Mouse (Mus musculus) small intestine, adult 2 months (tissue): Measurements from ENCODE around the gene Mapkapk3.

Experiments
- CTCF ChIP-seq: fragments of 200-500 bp; IDR thresholded peaks from 2 replicates; pipeline ENCODE4 v1.5.1; 2012; ENCODE audit warnings: low read depth, mild to moderate bottlenecking, control low read depth, inconsistent platforms, low read length, moderate library complexity, mixed read lengths; ENCODE audit not compliant: insufficient replicate concordance, insufficient read length; ENCODE audit errors: extremely low read depth
- POLR2A ChIP-seq: fragments of 200-500 bp; IDR thresholded peaks from 2 replicates; pipeline ENCODE4 v1.6.1; 2012; ENCODE audit warnings: low read depth, mild to moderate bottlenecking, control low read depth, inconsistent platforms, low read length, moderate library complexity

DNA sequence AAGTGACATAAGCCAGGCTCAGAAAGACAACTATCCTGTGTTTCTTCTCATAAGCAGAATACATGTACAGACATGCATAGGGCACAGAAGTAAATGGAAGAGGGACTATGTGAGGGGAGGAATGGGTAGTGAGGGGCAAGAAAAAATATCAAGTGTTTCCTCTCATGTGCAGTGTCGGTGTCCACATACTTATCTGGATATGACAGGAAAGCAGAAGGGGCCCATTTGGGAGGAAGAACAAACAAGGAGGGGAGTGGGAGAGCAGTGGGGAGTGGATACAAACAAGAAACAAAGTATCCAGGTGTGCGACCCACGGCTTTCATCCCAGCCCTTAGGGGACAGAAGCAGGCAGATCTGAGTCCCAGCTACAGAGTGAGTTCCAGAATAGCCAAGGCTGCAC is 24.2 kb upstream of the Mapkapk3 start:
- no peak for TF ChIP-seq CTCF
- TF ChIP-seq POLR2A = no peak
